ENCODE assay signal across 20 mouse cellular contexts in the genomic region with DNA sequence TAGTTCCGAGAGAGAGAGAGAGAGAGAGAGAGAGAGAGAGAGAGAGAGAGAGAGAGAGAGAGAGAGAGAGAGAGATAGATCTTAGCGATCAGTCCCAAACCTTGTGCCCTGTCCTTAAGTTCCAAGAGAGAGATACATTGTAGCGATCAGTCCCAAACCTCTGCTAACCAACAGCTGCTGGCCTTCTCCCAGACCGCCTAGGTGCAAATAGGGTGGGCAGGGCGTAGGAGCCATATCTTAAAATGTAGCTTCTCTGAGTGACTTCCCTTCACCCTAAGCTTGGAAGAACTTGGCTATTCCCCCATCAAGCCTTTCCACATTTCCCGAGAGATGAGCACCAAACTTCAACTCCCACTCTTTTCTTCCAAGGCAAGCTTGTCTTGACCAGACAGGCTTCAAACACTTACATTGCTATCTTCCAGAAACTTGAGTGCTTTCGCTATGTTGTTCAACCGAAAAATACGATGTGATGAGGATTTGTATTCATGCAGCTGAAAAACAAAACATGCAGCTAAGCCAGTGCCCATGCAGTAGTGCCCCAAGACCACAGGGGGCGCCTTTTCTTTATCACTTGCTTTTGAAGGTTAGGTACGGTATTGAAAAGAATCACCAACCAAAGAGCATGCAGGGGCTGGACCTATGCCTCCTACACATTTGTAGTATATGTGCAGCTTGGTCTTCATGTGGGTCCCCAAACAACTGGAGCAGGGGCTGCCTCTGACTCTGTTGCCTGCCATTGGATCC. TPM values are rescaled to one million over a fixed set of nuclear protein-coding genes. Genes with fewer than 3 reads are reported as not detected.
DNase-seq lines count a peak whose midpoint lies in the region; ATAC-seq and TF ChIP-seq lines count a peak whose summit lies in the region.
"Had no signal": no experiment of that assay in that cellular context is flagged by ENCODE, and none has a peak within 500 bp of the region (broad histone marks: within the 10 kb centered on the region; RNA-seq: fewer than 3 reads in every experiment).

No protein-coding gene starts in this region.

- intact Hi-C loops in left cerebral cortex, adult 2 months (cut with DNase I) = no loop called here
- intact Hi-C loops in left cerebral cortex, postnatal 25 days (cut with DNase I) = no loop called here

- 0 out of 2 replicates have a peak, but pooled peaks cover 6% of the 10 kb centered on the region for H3K9me3 ChIP-seq in forebrain, postnatal 0 days (ENCODE audit: low read length)
- no peaks in the 10 kb centered on the region for H3K9me3 ChIP-seq in forebrain, embryonic 15.5 days

- H3K4me2 ChIP-seq in forebrain, postnatal 0 days (ENCODE audit: low read depth) = no peak overlapping the region
- no peak overlapping the region for H3K4me2 ChIP-seq in forebrain, embryonic 15.5 days (replicated peaks)
- H3K4me2 ChIP-seq: embryonic facial prominence, embryonic 13.5 days; hindbrain, embryonic 12.5 days had no signal

- WGBS in forebrain, postnatal 0 days = 88% methylated on average over 11 of the region's 11 CpGs
- WGBS in forebrain, embryonic 15.5 days = 92% methylated on average over 11 of the region's 11 CpGs

- TF ChIP-seq CTCF in forebrain, postnatal 0 days (IDR thresholded peaks at IDR 0.05; ENCODE audit: low read depth) = 0 out of 2 replicates have a peak, but pooled peaks have one; percentile 24
- peak; percentile 37 for TF ChIP-seq CTCF in left cerebral cortex, adult 2 months (IDR thresholded peaks at IDR 0.05)
- peak; percentile 20; the same call in 1 of the 2 replicates for TF ChIP-seq CTCF in brain, embryonic 14.5 days (IDR thresholded peaks at IDR 0.05; ENCODE audit: borderline replicate concordance, extremely low read depth, insufficient read depth, insufficient read length)

- H3K36me3 ChIP-seq in forebrain, postnatal 0 days (ENCODE audit: insufficient read depth) = peaks cover 11% of the 10 kb centered on the region; the same call in 1 of the 2 replicates
- H3K36me3 ChIP-seq in forebrain, embryonic 15.5 days = peaks cover 6% of the 10 kb centered on the region; the same call in 1 of the 2 replicates

- no peak for DNase-seq in forebrain, postnatal 0 days
- DNase-seq in left cerebral cortex, adult 2 months (ENCODE audit: extremely low spot score in 1 of 2, low spot score in 2 of 2) = no peak
- DNase-seq in left cerebral cortex, postnatal 25 days (ENCODE audit: low spot score in 2 of 2) = no peak
- peak; percentile 15 for DNase-seq in 416B (ENCODE audit: low read depth)
- no peak for DNase-seq in brain, embryonic 14.5 days (ENCODE audit: low read depth)
- no peak for DNase-seq in adrenal gland, postnatal 36 days
- no peak for DNase-seq in cerebellum, adult 11 months
- DNase-seq: adrenal gland, postnatal 10 days; cerebellum, adult 8-10 months; gastrocnemius, postnatal 10 days; kidney, postnatal 14 days; layer of hippocampus, adult 9-11 months; lung, postnatal 10 days; right cerebral cortex, adult 18-20 months had no signal

- TF ChIP-seq POLR2A in brain, embryonic 14.5 days (IDR thresholded peaks at IDR 0.05; ENCODE audit: borderline replicate concordance, extremely low read depth, insufficient read depth, insufficient read length, poor library complexity, severe bottlenecking) = no peak

- no peaks in the 10 kb centered on the region for H3K4me1 ChIP-seq in forebrain, postnatal 0 days (ENCODE audit: insufficient read depth)
- 0 out of 2 replicates have a peak, but pooled peaks cover 11% of the 10 kb centered on the region for H3K4me1 ChIP-seq in forebrain, embryonic 15.5 days
- H3K4me1 ChIP-seq: megakaryocyte, embryonic 14.5 days had no signal

- H3K9ac ChIP-seq in forebrain, postnatal 0 days = no peak overlapping the region
- H3K9ac ChIP-seq in forebrain, embryonic 15.5 days (replicated peaks) = no peak overlapping the region
- H3K9ac ChIP-seq: embryonic facial prominence, embryonic 13.5 days; hindbrain, embryonic 12.5 days had no signal

- no peak for ATAC-seq in forebrain, postnatal 0 days
- ATAC-seq in forebrain, embryonic 15.5 days (replicated peaks) = no peak
- ATAC-seq: intestine, embryonic 16.5 days; midbrain, embryonic 16.5 days had no signal

- no peak overlapping the region for H3K27ac ChIP-seq in forebrain, postnatal 0 days (ENCODE audit: low read depth, low read length)
- H3K27ac ChIP-seq in forebrain, embryonic 15.5 days (replicated peaks) = no peak overlapping the region
- H3K27ac ChIP-seq in left cerebral cortex, adult 2 months = no peak overlapping the region
- H3K27ac ChIP-seq: embryonic facial prominence, embryonic 13.5 days; hindbrain, embryonic 12.5 days had no signal

- no peaks in the 10 kb centered on the region for H3K27me3 ChIP-seq in forebrain, postnatal 0 days (ENCODE audit: insufficient read depth, low read length)
- no peaks in the 10 kb centered on the region for H3K27me3 ChIP-seq in forebrain, embryonic 15.5 days
- H3K27me3 ChIP-seq: embryonic facial prominence, embryonic 13.5 days; hindbrain, embryonic 12.5 days had no signal

- no peak overlapping the region for H3K4me3 ChIP-seq in forebrain, postnatal 0 days (ENCODE audit: low read depth, low read length)
- no peak overlapping the region for H3K4me3 ChIP-seq in forebrain, embryonic 15.5 days
- H3K4me3 ChIP-seq in left cerebral cortex, adult 2 months = no peak overlapping the region
- H3K4me3 ChIP-seq: embryonic facial prominence, embryonic 13.5 days; hindbrain, embryonic 12.5 days; megakaryocyte, embryonic 14.5 days had no signal

RNA-seq across cellular contexts. Expression of a gene that starts 45.1 kb away (rescaled TPM):
- 27.5 and 38.7 TPM in 2 replicates for total RNA-seq in forebrain, postnatal 0 days (2014; rRNA removed)
- 15.8 and 28.7 TPM in 2 replicates for polyA plus RNA-seq in forebrain, postnatal 0 days (2015; fragmentation: Nextera tagmentation; extraction: Ambion mirVana)
- 46.6 and 48.2 TPM in 2 replicates for polyA plus RNA-seq in forebrain, embryonic 15.5 days (2015; fragmentation: Nextera tagmentation; extraction: Ambion mirVana)
- total RNA-seq in left cerebral cortex, adult 2 months (2021) = 10 to 100 TPM; 38.9 to 42.7 TPM
- total RNA-seq in left cerebral cortex, postnatal 25 days (2021) = 10 to 100 TPM; 38.5 to 41.3 TPM
- polyA plus RNA-seq in brain, embryonic 14.5 days (2012; rRNA removed) = 29.5 and 43.0 TPM in 2 replicates
- total RNA-seq in adrenal gland, postnatal 36 days (2021) = 10 to 100 TPM; 45.5 to 52.2 TPM
